Mouse (Mus musculus) mesoderm, embryonic 11.5 days (tissue): Measurements from ENCODE around the gene Prkra.

Source experiments
- DNase-seq: peaks from one replicate; pipeline ENCODE4 v3.0.0-alpha.2; 2012; ENCODE audit warnings: low read depth, low spot score

Prkra gene

GRCm38 (mm10) chr2:76585090-76585489, 62.7 kb downstream of the Prkra start:
- DNase-seq: no peak
